Mouse (Mus musculus) cerebellum, adult 11-12 months (tissue): ENCODE measurements around the gene Fbln5.

ENCODE experiments used
- DNase-seq: peaks from one replicate; pipeline ENCODE4 v3.0.0; 2022

The Fbln5 gene

GRCm38 (mm10) chr12:101742375-101742774 is 76.5 kb downstream of the Fbln5 start:
- no peak for DNase-seq

- DNase-seq = no peak
These were observed 78.4 kb downstream of the Fbln5 start for GRCm38 (mm10) chr12:101740486-101740885.

GRCm38 (mm10) chr12:101740045-101740444 is 78.8 kb downstream of the Fbln5 start:
- no peak for DNase-seq

GRCm38 (mm10) chr12:101718755-101719150 is 100.1 kb downstream of the Fbln5 start:
- no peak for DNase-seq

- DNase-seq = peak; percentile 8
These were observed 100.7 kb downstream of the Fbln5 start, which contains the start of gene Tc2n for GRCm38 (mm10) chr12:101718054-101718754. Gene Tc2n (minus strand): TSS chr12:101718523.

- no peak for DNase-seq
These were observed 119.7 kb downstream of the Fbln5 start for GRCm38 (mm10) chr12:101699176-101699575.
